Mouse (Mus musculus): ENCODE results near the gene Cyp3a59.
"Not testable (repeated sequence)": the region's sequence is repeated elsewhere in the genome, so short reads cannot be mapped to it uniquely, and the experiment has no call there.

DNA sequence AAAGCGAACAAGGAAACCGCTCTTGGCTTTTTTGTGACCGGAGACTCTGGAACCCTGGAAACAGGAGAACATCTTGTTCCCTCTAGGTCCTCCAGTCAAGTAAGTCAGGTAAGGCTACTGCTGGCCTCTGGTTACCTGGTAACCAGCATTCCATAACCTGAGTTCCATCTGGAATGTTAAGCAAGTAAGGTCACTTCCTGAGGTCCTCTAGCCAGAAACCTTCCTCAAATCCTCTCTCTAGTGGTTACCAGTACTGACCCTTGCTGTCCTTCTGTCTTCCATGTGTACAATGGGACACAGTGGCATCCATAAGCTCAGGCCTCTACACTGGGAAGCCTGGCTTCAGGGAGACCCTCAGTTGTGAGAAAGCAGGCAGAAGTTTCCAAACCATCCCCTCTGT, 81.4 kb downstream of the Cyp3a59 start, which contains the start of gene Gm5565:
- TF ChIP-seq POLR2A (IDR thresholded peaks at IDR 0.05; ENCODE audit: borderline replicate concordance, extremely low read depth, low read depth, low read length); CTCF (IDR thresholded peaks at IDR 0.05; ENCODE audit: insufficient read depth, low read length): not testable (repeated sequence)
